Mouse (Mus musculus): ENCODE data around the gene Clmp. TPM values are rescaled to one million over a fixed set of nuclear protein-coding genes. Genes with fewer than 3 reads are reported as not detected.
A peak's percentile ranks its signal among the peaks of the same experiment; 100 is the strongest.

Gene Clmp
- total RNA-seq, 2 experiments from 2014 or later = 27.3 to 31.1 TPM

- no peak for DNase-seq (ENCODE audit: extremely low spot score in 1 of 2, low spot score in 2 of 2)
- no peak for TF ChIP-seq CTCF (IDR thresholded peaks at IDR 0.05)
- Histone ChIP-seq H3K27ac (no peak overlapping the region), H3K4me3 (no peak overlapping the region)
- intact Hi-C loops (cut with DNase I) = no loop called here
These were observed 122.5 kb downstream of the Clmp start for GRCm38 (mm10) chr9:40808061-40808906.

- H3K4me3 ChIP-seq = no peak overlapping the region
- TF ChIP-seq CTCF (IDR thresholded peaks at IDR 0.05) = no peak
- intact Hi-C loops (cut with DNase I) = no loop called here
- no peak overlapping the region for H3K27ac ChIP-seq
- no peak for DNase-seq (ENCODE audit: extremely low spot score in 1 of 2, low spot score in 2 of 2)
These were observed 123.1 kb downstream of the Clmp start for GRCm38 (mm10) chr9:40808907-40809280.

- intact Hi-C loops (cut with DNase I) = no loop called here
- DNase-seq (ENCODE audit: extremely low spot score in 1 of 2, low spot score in 2 of 2) = no peak
- peak; percentile 49 for TF ChIP-seq CTCF (IDR thresholded peaks at IDR 0.05)
These were observed 126.1 kb downstream of the Clmp start for GRCm38 (mm10) chr9:40811860-40812259.

GRCm38 (mm10) chr9:40814060-40814459, 128.3 kb downstream of the Clmp start:
- intact Hi-C loops (cut with DNase I) = no loop called here
- Histone ChIP-seq H3K27ac (no peak overlapping the region), H3K4me3 (no peak overlapping the region)
- no peak for TF ChIP-seq CTCF (IDR thresholded peaks at IDR 0.05)
- no peak for DNase-seq (ENCODE audit: extremely low spot score in 1 of 2, low spot score in 2 of 2)

More at GRCm38 (mm10) chr9:40811860-40812259, 126.1 kb downstream of the Clmp start:
- H3K4me3 ChIP-seq = no peak overlapping the region
- no peak overlapping the region for H3K27ac ChIP-seq

GRCm38 (mm10) chr9:40817325-40818028, 131.7 kb downstream of the Clmp start:
- peak overlapping the region; percentile 13; the same call in 1 of the 2 replicates for H3K27ac ChIP-seq
- DNase-seq (ENCODE audit: extremely low spot score in 1 of 2, low spot score in 2 of 2) = no peak

GRCm38 (mm10) chr9:40825601-40826000, 139.8 kb downstream of the Clmp start:
- TF ChIP-seq CTCF (IDR thresholded peaks at IDR 0.05) = no peak
- intact Hi-C loops (cut with DNase I) = no loop called here
- DNase-seq (ENCODE audit: extremely low spot score in 1 of 2, low spot score in 2 of 2) = no peak
- Histone ChIP-seq H3K27ac (no peak overlapping the region), H3K4me3 (no peak overlapping the region)

More at GRCm38 (mm10) chr9:40817325-40818028, 131.7 kb downstream of the Clmp start:
- H3K4me3 ChIP-seq = no peak overlapping the region
- no peak for TF ChIP-seq CTCF (IDR thresholded peaks at IDR 0.05)
- intact Hi-C loops (cut with DNase I) = no loop called here

GRCm38 (mm10) chr9:40827366-40827765, 141.6 kb downstream of the Clmp start:
- no peak overlapping the region for H3K27ac ChIP-seq
- no peak overlapping the region for H3K4me3 ChIP-seq
- intact Hi-C loops (cut with DNase I) = no loop called here
- no peak for TF ChIP-seq CTCF (IDR thresholded peaks at IDR 0.05)
- no peak for DNase-seq (ENCODE audit: extremely low spot score in 1 of 2, low spot score in 2 of 2)

- DNase-seq (ENCODE audit: extremely low spot score in 1 of 2, low spot score in 2 of 2) = peak; percentile 72 to 83
- H3K4me3 ChIP-seq = no peak overlapping the region
- H3K27ac ChIP-seq = no peak overlapping the region
- intact Hi-C loops (cut with DNase I) = loop anchor here (1.0 to 5.0 kb wide), 2 partner anchors 148 to 358 kb away; no protein-coding TSS in a partner anchor
- TF ChIP-seq CTCF (IDR thresholded peaks at IDR 0.05) = peak; percentile 87
These were observed 148.8 kb downstream of the Clmp start for GRCm38 (mm10) chr9:40834569-40834968.

Other genes with a start within 250 kb of the Clmp start
- gene Gramd1b, start 154.6 kb upstream of the Clmp start, total RNA-seq (2021) = 100 to 1,000 TPM; 178 to 192 TPM
- gene Gm21915, start 15.3 kb upstream of the Clmp start, total RNA-seq (2021) = not detected
- 1,000 to 10,000 TPM; 2,321 to 2,378 TPM for gene Hspa8, start 115.0 kb downstream of the Clmp start, total RNA-seq (2021)
- not detected for gene Bsx, start 188.2 kb downstream of the Clmp start, total RNA-seq (2021)